Mouse (Mus musculus): ENCODE results near the gene Pde2a.
"Not testable (repeated sequence)": the region's sequence is repeated elsewhere in the genome, so short reads cannot be mapped to it uniquely, and the experiment has no call there.

Gene Pde2a

DNA sequence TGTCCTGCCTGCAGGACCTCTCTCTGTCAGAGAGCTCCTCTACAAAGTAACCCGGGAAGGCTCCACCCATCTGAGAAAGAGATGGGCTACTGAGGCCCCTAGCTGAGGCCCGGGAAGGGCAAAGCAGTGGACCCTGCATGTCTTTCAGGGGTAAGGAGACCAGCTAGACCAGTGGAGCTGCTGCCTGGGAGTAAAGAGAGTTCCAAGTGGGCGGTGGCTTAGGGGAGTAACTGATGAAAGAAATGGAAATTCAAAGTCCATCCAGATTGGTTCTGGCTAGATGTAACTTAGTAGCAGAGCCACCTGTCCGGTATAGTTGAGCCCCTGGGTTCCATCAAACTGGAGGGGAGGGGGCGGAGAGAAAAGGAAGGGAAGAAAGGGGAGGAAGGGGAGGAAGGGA lies 112.9 kb downstream of the Pde2a start:
- no peak for DNase-seq

DNA sequence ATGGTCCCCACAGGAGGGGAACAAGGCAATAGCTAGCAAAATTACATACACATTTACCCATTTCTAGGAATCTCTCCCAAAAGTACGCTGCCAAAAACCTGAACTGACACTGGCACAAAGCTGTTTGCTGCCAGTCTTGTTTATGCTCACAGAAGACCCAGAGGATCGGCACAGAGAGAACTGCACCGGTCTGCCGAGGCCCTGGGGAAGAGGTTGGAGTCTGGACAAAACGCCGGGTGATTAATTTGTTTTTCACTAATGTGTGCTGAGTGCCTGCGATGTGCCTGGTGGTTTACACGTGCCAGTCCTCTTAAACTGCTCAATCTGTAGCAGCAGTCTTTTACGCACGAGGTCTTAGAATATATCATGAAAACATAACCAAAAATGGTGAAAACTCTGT lies 113.6 kb downstream of the Pde2a start:
- no peak for DNase-seq

DNA sequence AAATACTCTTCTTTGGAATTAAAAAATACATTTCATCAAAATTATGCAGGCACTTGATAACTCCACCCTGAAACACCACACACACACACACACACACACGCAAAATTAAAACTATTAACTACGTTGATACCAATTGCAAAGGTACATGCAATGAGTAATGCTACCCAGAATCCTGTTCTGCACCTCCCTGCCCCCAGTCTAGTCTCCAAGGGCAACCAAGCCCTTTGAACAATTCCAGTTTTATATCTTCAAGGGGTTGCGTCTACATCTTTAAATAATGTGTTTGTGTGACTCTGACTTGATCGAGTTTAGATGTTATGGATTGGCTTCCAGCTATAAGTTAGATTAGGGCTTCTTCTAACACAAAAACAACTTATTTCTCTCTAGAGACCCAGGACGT lies 114.0 kb downstream of the Pde2a start:
- no peak for DNase-seq

DNA sequence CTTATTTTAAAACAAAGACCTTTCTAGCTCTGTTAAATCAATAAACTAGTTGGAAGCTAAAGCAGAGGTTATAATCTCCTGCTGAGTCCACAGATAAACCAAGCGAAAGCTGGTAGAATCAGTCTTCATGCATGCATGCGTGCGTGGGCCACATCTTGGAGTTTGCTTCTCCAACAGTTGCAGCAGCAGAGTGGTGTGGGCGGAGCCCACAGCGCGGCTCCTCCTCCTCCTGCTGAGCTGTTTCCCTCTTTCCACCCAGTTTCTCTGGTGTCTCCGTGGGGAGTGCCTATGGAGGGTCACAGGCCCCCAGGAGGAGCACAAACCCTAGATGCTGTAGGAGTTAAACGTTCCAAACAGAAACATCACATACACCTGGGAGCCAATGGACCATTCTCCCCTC lies 116.0 kb downstream of the Pde2a start:
- no peak for DNase-seq

DNA sequence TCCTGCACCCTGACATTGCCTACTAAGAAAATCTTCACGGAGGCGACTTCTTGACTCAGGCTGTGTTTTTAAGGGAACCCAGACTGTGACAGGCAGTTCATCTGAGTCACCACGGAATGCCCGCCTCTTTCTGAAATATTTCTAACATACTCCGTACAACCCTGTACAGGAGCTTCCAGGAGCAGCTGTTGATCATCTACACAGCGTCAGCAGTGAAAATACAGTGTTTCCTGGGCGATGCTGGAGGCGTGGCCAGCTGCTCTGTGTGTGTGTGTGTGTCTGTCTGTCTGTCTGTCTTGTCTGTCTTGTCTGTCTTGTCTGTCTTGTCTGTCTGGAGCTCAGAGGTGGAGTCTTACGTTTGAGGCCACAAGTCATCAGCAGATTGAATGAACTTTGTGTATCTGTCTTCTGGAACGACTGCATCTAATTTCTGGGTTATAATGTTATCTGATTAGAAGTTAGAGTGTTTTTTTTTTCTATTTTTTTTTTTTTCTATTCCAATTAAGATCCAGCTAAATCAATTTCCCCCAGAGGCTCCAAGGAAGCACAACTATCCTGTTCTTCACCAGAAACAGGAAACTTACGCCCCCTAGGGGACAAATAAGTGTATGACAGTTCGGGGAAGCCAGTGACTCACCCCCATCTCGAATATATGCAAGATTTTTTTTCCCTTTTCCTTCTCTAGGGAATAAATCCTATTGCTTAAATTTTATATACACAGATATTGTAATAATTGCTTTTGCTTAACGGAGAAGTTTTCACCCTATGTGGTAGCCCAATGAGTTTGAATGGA lies 116.8 kb downstream of the Pde2a start:
- no peak for DNase-seq

DNA sequence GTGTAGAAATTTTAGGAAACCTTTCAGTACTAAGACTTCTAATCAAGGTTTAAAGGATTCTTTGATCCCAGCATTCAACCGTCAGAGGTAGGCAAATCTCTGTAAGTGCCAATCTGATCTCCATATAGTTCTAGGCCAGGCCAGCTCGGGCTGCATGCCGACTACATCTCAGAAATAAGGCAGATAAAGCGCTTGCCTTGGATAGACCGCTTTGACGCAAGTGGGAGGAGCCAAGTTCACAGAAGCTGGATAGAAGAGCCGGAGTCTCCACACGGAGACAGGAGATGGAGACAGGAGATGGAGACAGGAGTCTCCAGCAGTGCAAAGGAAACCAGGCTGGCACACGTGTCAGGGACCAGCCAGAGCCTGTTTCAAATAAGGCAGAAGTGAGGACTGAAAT lies 118.3 kb downstream of the Pde2a start:
- DNase-seq = no peak

DNA sequence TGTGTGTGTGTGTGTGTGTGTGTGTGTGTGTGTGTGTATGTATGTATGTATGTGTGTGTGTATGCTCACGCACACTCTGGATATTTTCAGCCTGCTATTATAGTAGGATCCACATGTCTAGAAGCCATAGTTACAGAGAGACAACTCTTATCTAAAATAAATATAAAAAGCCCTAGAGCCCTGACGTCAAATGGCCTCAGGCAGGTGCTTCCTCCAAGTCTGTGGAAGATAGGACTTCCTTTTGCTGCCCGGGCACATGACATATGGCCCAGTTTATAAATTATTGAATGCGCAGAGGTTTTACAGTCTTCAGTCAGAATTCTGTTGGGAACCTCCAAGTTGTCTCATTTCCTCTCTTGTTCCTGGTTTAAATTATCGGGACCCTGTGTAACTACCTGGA lies 119.2 kb downstream of the Pde2a start:
- no peak for DNase-seq

DNA sequence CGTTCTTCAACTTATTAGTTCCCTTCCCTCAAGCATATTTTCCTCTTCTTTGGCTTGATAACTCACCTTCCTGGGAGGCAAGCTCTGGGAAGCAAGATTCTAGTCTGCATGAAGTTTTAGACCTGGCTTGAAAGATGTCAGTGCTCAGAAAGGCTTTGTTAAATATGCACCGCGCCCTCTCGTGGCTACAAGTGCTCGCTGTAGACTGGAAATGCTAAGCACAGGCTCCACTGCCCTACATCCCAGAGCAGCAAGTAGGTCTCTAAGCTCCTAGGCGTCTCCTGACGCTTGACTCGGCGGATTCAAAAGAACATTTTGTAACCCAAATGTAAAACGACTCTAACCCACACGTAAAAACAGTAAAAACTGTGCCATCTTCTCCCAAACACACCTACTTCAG lies 119.6 kb downstream of the Pde2a start:
- DNase-seq = peak; percentile 44

DNA sequence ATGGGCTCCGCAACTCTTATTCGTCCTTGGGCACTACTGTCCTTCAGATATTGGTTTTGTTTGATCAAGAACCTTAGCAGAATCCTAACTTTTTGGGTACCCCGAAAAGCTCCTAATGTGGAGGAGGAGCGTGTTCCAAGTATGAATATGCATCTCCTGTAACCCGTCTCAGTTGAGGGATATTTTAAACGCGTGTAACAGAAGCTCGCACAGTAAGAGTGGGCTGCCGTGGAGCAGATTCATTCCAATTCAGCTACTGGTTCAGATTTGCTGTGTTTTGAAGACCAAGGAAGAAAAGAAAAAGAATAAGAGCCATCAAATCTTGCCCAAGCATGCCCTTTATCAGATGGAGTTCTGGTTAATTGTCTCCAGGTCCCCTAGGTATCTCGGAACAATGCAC lies 120.2 kb downstream of the Pde2a start:
- DNase-seq = no peak

DNA sequence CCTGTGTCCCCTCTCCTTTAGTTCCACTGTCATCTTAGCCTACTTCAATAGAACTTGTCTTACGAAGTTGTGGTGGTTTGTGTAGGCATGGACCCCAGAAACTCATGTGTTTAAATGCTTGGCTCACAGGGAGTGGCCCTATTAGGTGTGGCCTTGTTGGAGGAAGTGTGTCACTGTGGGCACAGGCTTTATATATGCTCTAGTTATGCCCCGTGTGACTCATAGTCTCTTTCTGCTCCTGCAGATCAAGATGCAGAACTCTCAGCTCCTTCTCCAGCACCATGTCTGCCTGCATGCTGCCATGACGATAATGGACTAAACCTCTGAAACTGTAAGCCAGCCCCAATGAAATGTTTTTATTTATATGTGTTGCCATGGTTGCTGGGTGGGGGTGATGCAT lies 126.2 kb downstream of the Pde2a start:
- no peak for DNase-seq

DNA sequence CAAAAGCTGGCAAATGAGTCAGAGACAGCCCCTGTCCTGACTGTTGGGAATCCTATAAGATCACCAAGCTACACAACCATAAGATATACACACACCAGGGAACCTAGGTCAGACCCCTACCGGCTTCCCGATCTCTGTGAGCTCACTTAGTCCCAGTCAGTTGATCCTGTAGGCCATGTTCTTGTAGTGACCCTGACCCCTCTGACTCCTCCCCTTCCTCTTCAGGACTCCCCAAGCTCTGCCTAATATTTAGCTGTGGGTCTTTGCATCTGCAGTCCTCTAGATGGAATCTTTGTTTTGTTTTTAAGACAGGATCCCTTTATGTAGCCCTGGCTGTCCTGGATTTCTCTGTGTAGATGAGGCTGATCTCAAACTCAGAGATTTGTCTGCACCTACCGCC lies 127.8 kb downstream of the Pde2a start:
- DNase-seq = no peak

DNA sequence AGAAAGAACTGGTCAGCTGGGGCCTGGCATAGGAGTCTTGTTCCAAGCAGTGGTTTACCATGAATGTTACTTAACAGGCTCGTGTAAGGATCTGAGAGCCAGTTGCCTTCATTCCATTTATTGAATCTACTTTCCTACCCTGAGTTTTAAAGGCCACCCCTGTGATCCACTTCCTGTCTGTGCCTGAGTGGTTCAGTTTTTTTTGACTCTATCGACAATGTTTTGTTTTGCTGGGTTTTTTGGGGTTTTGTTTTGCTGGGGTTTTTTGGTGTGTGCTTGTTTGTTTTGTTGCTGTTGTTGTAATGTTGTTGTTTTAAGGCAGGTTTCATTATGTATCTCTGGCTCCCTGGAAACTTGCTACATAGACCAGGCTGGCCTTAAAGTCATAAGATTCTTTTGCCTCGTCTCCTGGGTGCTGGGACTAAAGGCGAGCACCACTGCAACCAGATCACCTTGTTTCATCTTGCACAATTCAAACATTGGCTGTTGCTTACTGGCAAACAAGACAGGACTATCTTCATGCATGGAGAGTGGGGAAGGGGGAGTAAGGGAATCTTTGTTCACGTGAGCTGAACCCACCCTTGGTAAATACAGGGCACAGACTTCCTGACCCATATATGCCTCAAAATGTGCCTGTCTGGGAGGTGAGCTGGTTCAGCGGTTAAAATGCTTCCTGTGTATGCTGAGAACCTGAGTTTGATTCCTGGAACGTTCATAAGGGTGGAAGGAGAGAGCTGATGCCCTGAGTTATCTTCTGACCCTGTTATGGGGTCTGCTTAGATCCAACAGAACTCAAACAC lies 129.4 kb downstream of the Pde2a start:
- no peak for DNase-seq

DNA sequence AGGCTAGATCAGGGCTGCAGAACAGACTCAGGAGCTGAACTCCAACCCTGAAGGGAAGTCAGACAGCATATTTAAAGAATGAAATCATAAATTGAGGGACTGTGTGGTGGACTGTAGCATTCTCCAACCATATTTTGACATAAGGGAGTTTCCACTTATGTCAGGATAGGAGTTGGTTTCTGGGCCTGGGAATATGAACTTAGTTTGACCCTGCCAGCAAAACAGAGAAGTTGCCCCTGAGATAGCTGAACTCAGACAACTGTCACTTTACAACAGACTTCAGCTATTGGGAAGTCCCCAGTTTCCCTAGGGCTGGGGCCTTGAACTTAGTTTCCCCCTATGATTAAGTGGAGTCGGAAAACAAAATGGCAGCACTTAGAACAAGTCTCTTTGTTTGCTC lies 130.0 kb downstream of the Pde2a start:
- DNase-seq = no peak

DNA sequence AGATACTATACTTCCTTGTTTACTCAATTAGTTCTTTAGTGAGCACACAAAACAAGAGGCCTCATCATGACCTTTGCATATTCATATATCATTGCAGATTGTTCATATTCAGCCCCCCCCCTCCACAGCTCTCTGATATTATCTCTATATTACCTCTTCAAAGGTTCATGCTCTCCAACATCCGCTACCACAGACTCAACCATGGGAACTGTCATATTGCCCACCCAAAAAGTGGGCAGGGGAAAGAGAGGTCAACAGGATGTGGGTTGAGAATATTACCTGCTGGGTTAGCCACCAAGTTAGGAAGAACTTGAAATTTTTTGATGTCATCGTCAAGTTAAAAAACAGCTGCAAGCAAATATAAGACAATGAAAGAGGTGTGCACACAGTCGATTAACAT lies 134.0 kb downstream of the Pde2a start:
- not testable (repeated sequence) for DNase-seq

DNA sequence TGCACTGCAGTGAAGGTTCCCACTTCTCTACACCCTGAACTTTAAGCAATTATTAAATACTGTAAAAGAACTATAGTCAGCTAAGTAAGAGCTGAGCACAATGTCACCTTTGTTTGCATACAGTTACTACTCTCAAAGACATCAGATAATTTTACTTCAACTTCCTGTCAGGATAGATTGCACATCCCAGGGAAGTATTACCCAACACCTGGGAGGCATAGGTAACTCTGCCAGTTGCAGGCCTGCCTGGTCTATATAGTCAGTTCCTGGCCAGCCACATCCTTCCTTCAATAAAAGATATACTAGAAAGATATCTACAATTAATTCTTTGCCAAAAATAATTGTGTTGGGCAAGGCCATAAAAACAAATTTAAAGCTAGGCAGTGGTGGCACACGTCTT lies 135.9 kb downstream of the Pde2a start:
- no peak for DNase-seq

DNA sequence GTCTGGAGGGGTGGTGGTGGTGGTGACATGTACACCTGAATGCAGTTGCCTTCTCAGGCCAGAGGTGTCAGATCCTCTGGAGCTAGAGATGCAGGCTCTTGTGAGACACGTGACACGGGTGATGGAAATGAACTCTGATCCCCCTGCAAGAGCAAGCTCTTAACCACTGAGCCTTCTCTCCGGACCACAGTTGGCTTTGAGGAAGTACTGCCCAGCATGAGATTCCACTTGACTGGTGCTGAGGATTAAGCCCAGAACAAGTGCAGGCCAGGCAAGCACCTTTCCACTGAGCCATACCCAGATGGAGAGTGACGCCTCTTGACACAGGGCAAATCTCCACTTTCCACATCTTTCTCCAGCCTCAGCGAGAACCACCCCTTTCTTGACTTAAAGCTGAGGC lies 137.9 kb downstream of the Pde2a start:
- DNase-seq = not testable (repeated sequence)
